Mouse (Mus musculus): ENCODE results near the gene Scarf2. TPM values are rescaled to one million over a fixed set of nuclear protein-coding genes. Genes with fewer than 3 reads are reported as not detected.

Scarf2 gene
- polyA plus RNA-seq, 1 experiment from 2014 or later: 2.0 TPM

- H3K4me2 ChIP-seq: peak overlapping the region; percentile 73
- no peaks in the 10 kb centered on the region for H3K36me3 ChIP-seq
- peaks cover 84% of the 10 kb centered on the region for H3K27me3 ChIP-seq
- H3K9me3 ChIP-seq: no peaks in the 10 kb centered on the region
- peak overlapping the region; percentile 39 for H3K4me3 ChIP-seq
- ATAC-seq (ENCODE audit: low FRiP score, low read depth): no peak
- WGBS: 8% methylated on average over 18 of the region's 18 CpGs
- H3K27ac ChIP-seq (replicated peaks): no peak overlapping the region
- peak overlapping the region; percentile 6; the same call in 1 of the 2 replicates for H3K9ac ChIP-seq
- H3K4me1 ChIP-seq (replicated peaks): peaks cover 56% of the 10 kb centered on the region
Measured at GRCm38 (mm10) chr16:17802456-17802838, 5.4 kb downstream of the Scarf2 start.

- no peak overlapping the region for H3K27ac ChIP-seq (replicated peaks)
- H3K36me3 ChIP-seq: no peaks in the 10 kb centered on the region
- ATAC-seq (ENCODE audit: low FRiP score, low read depth): peak; percentile 4; the same call in 1 of the 2 replicates
- peak overlapping the region; percentile 6; the same call in 1 of the 2 replicates for H3K9ac ChIP-seq
- 1% methylated on average over 83 of the region's 83 CpGs for WGBS
- no peaks in the 10 kb centered on the region for H3K9me3 ChIP-seq
- H3K27me3 ChIP-seq: peaks cover 80% of the 10 kb centered on the region
- peak overlapping the region; percentile 73 for H3K4me2 ChIP-seq
- H3K4me1 ChIP-seq (replicated peaks): peaks cover 55% of the 10 kb centered on the region
- peak overlapping the region; percentile 39 for H3K4me3 ChIP-seq
Measured at GRCm38 (mm10) chr16:17802839-17803674, 6.0 kb downstream of the Scarf2 start.

GRCm38 (mm10) chr16:17803675-17804448, 6.8 kb downstream of the Scarf2 start:
- ATAC-seq (ENCODE audit: low FRiP score, low read depth): no peak
- H3K9me3 ChIP-seq: no peaks in the 10 kb centered on the region
- no peaks in the 10 kb centered on the region for H3K36me3 ChIP-seq
- H3K4me2 ChIP-seq: peak overlapping the region; percentile 73
- peak overlapping the region; percentile 39 for H3K4me3 ChIP-seq
- H3K27me3 ChIP-seq: peaks cover 77% of the 10 kb centered on the region
- peaks cover 49% of the 10 kb centered on the region for H3K4me1 ChIP-seq (replicated peaks)
- no peak overlapping the region for H3K27ac ChIP-seq (replicated peaks)
- WGBS: 6% methylated on average over 33 of the region's 33 CpGs
- H3K9ac ChIP-seq: no peak overlapping the region; the same call in 1 of the 2 replicates

GRCm38 (mm10) chr16:17804449-17804912, 7.4 kb downstream of the Scarf2 start:
- no peaks in the 10 kb centered on the region for H3K36me3 ChIP-seq
- H3K9me3 ChIP-seq: no peaks in the 10 kb centered on the region
- H3K4me1 ChIP-seq (replicated peaks): peaks cover 53% of the 10 kb centered on the region
- H3K27me3 ChIP-seq: peaks cover 71% of the 10 kb centered on the region
- peak overlapping the region; percentile 73 for H3K4me2 ChIP-seq
- no peak overlapping the region; the same call in 1 of the 2 replicates for H3K9ac ChIP-seq
- WGBS: 4% methylated on average over 33 of the region's 33 CpGs
- peak overlapping the region; percentile 39 for H3K4me3 ChIP-seq
- no peak for ATAC-seq (ENCODE audit: low FRiP score, low read depth)
- H3K27ac ChIP-seq (replicated peaks): no peak overlapping the region

- Histone ChIP-seq H3K9ac (no peak overlapping the region), H3K27me3 (peaks cover 66% of the 10 kb centered on the region), H3K4me1 (replicated peaks) (peaks cover 58% of the 10 kb centered on the region), H3K4me3 (peak overlapping the region; percentile 39), H3K9me3 (no peaks in the 10 kb centered on the region), H3K4me2 (peak overlapping the region; percentile 73), H3K27ac (replicated peaks) (no peak overlapping the region), H3K36me3 (no peaks in the 10 kb centered on the region)
- ATAC-seq (ENCODE audit: low FRiP score, low read depth): no peak
- 10% methylated on average over 7 of the region's 7 CpGs for WGBS
Measured at GRCm38 (mm10) chr16:17804982-17805381, 7.9 kb downstream of the Scarf2 start.

- H3K4me2 ChIP-seq: peak overlapping the region; percentile 96
- peak overlapping the region; percentile 82 for H3K27ac ChIP-seq (replicated peaks)
- no peaks in the 10 kb centered on the region for H3K36me3 ChIP-seq
- peaks cover 60% of the 10 kb centered on the region for H3K4me1 ChIP-seq (replicated peaks)
- H3K4me3 ChIP-seq: peak overlapping the region; percentile 69
- no peaks in the 10 kb centered on the region for H3K9me3 ChIP-seq
- H3K27me3 ChIP-seq: peaks cover 57% of the 10 kb centered on the region
- peak; percentile 12 for ATAC-seq (ENCODE audit: low FRiP score, low read depth)
- WGBS: 5% methylated on average over 47 of the region's 50 CpGs
- peak overlapping the region; percentile 87 for H3K9ac ChIP-seq
Measured at GRCm38 (mm10) chr16:17806581-17807191, 9.6 kb downstream of the Scarf2 start.

GRCm38 (mm10) chr16:17807192-17808009, 10.3 kb downstream of the Scarf2 start:
- Histone ChIP-seq H3K4me3 (peak overlapping the region; percentile 69), H3K4me2 (peak overlapping the region; percentile 96), H3K27me3 (peaks cover 51% of the 10 kb centered on the region), H3K9ac (peak overlapping the region; percentile 87), H3K4me1 (replicated peaks) (peaks cover 54% of the 10 kb centered on the region), H3K36me3 (no peaks in the 10 kb centered on the region), H3K27ac (replicated peaks) (peak overlapping the region; percentile 82), H3K9me3 (no peaks in the 10 kb centered on the region)
- ATAC-seq (ENCODE audit: low FRiP score, low read depth): peak; percentile 84
- WGBS: 2% methylated on average over 64 of the region's 73 CpGs

GRCm38 (mm10) chr16:17809125-17809524, 12.0 kb downstream of the Scarf2 start:
- Histone ChIP-seq H3K27ac (replicated peaks) (0 out of 2 replicates have a peak overlapping the region, but pooled peaks have one; percentile 42), H3K27me3 (peaks cover 50% of the 10 kb centered on the region)
- no peak for ATAC-seq (ENCODE audit: low FRiP score, low read depth)

GRCm38 (mm10) chr16:17809711-17810110, 12.6 kb downstream of the Scarf2 start:
- Histone ChIP-seq H3K9me3 (no peaks in the 10 kb centered on the region), H3K27ac (replicated peaks) (peak overlapping the region; percentile 42; the same call in 1 of the 2 replicates), H3K9ac (no peak overlapping the region), H3K4me1 (replicated peaks) (peaks cover 31% of the 10 kb centered on the region), H3K4me2 (no peak overlapping the region), H3K36me3 (no peaks in the 10 kb centered on the region), H3K4me3 (no peak overlapping the region), H3K27me3 (peaks cover 48% of the 10 kb centered on the region)
- ATAC-seq (ENCODE audit: low FRiP score, low read depth): no peak
- WGBS: 18% methylated on average over 7 of the region's 7 CpGs

More at GRCm38 (mm10) chr16:17809125-17809524, 12.0 kb downstream of the Scarf2 start:
- Histone ChIP-seq H3K4me2 (no peak overlapping the region), H3K9me3 (no peaks in the 10 kb centered on the region), H3K9ac (no peak overlapping the region), H3K36me3 (no peaks in the 10 kb centered on the region), H3K4me1 (replicated peaks) (peaks cover 37% of the 10 kb centered on the region), H3K4me3 (no peak overlapping the region)
- 80% methylated on average over 4 of the region's 4 CpGs for whole genome bisulfite sequencing

- no peak overlapping the region for H3K9ac ChIP-seq
- 9% methylated on average over 5 of the region's 5 CpGs for WGBS
- ATAC-seq (ENCODE audit: low FRiP score, low read depth): no peak
- H3K4me1 ChIP-seq (replicated peaks): peaks cover 36% of the 10 kb centered on the region
- peaks cover 35% of the 10 kb centered on the region for H3K27me3 ChIP-seq
- no peaks in the 10 kb centered on the region for H3K9me3 ChIP-seq
- no peak overlapping the region for H3K27ac ChIP-seq (replicated peaks)
- H3K4me2 ChIP-seq: no peak overlapping the region
- H3K36me3 ChIP-seq: no peaks in the 10 kb centered on the region
- H3K4me3 ChIP-seq: no peak overlapping the region
Measured at GRCm38 (mm10) chr16:17812120-17812519, 15.0 kb downstream of the Scarf2 start.

GRCm38 (mm10) chr16:17813173-17813572, 16.1 kb downstream of the Scarf2 start:
- peaks cover 28% of the 10 kb centered on the region for H3K4me1 ChIP-seq (replicated peaks)
- WGBS: 63% methylated on average over 4 of the region's 4 CpGs
- no peaks in the 10 kb centered on the region for H3K9me3 ChIP-seq
- H3K27me3 ChIP-seq: peaks cover 38% of the 10 kb centered on the region
- H3K9ac ChIP-seq: no peak overlapping the region
- H3K4me2 ChIP-seq: no peak overlapping the region
- H3K4me3 ChIP-seq: no peak overlapping the region
- H3K27ac ChIP-seq (replicated peaks): no peak overlapping the region
- no peak for ATAC-seq (ENCODE audit: low FRiP score, low read depth)
- no peaks in the 10 kb centered on the region for H3K36me3 ChIP-seq

Measured in hindbrain, embryonic 15.5 days (tissue).